Mouse (Mus musculus): ENCODE measurements at regions not wholly inside any gene's neighbourhood (a gene's known extent, or its start where the extent isn't known, plus 50 kb on each side); places are given as distances from the start of the nearest gene placed in this dataset.
A peak's percentile ranks its signal among the peaks of the same experiment; 100 is the strongest.
"Not testable (repeated sequence)": the region's sequence is repeated elsewhere in the genome, so short reads cannot be mapped to it uniquely, and the experiment has no call there.

GRCm38 (mm10) chrX:103532620-103533199 lies 97.7 kb upstream of the Zcchc13 start:
- peak; percentile 42 for DNase-seq

DNA sequence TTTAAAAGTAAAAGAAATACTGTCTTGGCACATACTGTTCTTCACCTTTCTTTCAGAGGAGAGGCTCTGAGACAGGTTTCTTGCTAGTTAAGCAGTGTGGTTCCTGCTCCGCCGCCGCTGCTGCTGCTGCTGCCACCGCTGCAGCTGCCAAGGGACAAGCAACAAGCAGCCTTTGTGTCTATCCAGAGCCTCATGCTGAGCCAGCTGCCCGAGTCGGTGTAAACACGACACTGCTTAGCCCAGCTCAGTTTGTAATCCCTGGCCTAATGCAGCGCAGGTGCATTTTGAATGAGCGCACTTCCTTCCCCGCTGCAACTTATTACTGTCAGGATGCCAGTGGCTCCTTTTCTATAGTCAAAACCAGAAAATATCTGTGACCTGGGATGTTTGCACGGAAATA lies 97.1 kb upstream of the Zcchc13 start:
- no peak for DNase-seq

GRCm38 (mm10) chrX:103533831-103534230 lies 96.6 kb upstream of the Zcchc13 start:
- no peak for DNase-seq

DNA sequence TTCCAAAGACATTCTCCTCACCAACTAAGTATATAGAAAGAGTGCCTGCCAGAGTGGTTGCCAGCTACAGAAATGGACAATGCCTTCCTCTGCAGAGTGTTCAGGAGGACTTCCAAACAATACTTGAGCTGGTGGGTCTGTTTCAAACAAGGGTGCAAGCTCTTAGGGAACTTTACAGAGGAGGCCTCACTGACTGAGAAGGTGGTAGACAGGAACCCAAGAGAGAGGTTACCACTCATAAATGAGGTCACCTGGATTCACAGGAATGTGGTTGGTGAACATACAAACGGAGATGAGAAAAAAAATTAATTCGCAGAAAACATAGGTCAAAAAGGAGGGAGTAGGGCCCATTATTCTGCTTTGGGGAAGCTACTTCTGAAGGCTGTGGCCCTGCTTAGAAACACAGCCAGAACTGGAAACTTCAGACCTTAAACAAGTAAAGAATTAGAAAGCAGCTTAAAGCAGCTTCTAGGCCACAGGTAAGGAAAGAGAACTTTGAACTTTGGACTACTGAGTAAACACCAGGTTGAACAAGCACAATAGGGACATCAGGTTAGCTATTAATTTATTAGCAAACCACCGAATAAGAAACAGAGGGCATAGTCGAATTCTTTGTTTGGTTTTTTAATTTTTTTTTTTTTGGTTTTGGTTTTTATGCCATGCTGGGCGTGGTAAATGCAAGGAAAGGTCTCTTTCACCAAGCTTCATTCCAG lies 83.7 kb upstream of the Zcchc13 start:
- DNase-seq, result no peak

- DNase-seq, result peak; percentile 15
Measured at GRCm38 (mm10) chrX:103551304-103551703, 79.1 kb upstream of the Zcchc13 start.

- no peak for DNase-seq
Measured at GRCm38 (mm10) chrX:103553196-103553595, 77.2 kb upstream of the Zcchc13 start.

DNA sequence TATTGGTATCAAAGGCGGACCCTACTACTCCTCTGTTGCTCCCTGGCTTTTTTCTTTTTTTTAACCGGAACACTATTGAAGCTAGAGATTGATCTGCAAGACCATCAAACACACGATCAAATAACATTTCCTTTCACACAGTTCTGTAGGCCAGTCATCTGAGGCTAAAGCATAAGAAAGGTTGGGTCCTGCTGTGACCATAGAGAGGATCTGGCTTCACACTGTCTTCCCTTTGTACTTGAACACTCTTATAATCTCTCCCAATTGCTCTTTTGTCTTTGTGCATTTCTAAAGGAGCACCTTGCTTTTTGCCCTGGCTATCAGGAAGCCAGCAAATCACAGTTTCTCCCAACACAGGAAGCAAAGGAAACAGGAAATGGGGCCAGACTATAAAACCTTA lies 76.8 kb upstream of the Zcchc13 start:
- DNase-seq, result no peak

DNA sequence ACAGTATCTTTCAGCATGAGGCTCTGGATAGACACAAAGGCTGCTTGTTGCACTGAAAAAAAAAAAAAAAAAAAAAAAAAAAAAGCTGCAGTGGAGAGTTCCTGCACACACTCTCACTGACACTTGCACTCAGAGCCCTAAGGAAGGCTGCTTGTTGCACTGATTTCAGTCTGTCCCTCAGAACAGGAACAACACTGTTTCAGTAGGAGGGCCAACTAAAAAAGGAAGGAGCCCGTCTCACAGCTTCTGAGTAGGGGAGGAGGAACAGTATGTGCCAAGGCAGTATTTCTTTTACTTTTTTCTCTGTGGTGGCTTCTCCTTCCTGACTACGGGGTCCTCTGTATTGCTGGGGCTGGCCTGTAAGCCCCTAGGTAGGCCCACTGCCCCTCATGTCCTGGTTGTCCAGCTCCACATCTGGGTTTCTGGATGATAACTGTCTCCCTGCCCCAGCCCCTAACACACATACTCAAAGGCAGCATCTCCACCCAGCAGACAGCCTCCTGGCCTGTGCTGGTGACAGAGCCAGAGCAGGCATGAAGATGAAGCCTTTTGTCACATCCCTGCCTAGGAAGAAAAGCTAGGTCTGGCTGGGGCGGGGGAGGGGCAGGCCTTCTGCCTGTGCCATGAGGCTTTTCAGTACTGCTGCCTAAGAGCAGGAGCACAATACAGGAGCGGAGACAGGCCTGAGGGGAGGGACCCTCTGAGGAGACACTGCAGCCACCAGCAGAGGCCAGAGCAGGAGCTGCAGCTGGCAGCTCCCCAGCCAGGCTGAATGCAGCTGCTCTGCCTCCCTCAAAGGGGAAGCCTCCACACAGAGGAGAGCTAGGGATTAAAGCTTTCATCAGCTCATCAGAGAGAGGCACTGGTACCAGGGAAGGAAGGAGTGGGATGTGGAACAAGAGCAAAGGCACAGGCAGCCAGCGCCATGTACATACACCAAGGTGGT lies 75.1 kb upstream of the Zcchc13 start:
- DNase-seq, result not testable (repeated sequence)

DNA sequence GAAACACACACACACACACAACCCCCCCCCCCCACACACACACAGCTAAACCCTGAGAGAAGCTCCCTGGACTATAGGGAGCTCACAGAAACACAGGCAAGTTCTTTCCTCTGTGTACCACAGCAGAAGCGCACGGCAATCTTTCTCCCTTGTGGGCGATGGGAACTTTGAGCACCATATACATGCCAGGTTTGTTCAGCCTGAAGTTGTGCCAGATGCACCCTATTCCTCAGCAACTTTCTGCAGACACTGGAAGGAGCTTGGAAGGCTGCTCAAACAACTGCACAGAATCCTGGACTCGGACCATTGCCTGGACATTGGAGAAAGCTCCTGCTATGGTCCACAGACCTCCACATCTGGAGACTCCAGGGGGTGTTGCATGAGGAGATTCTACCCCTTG lies 74.3 kb upstream of the Zcchc13 start:
- DNase-seq, result no peak

GRCm38 (mm10) chrX:103556681-103557490 lies 73.5 kb upstream of the Zcchc13 start:
- no peak for DNase-seq

- peak; percentile 24 for DNase-seq
Measured at GRCm38 (mm10) chrX:103557496-103557895, 72.9 kb upstream of the Zcchc13 start.

DNA sequence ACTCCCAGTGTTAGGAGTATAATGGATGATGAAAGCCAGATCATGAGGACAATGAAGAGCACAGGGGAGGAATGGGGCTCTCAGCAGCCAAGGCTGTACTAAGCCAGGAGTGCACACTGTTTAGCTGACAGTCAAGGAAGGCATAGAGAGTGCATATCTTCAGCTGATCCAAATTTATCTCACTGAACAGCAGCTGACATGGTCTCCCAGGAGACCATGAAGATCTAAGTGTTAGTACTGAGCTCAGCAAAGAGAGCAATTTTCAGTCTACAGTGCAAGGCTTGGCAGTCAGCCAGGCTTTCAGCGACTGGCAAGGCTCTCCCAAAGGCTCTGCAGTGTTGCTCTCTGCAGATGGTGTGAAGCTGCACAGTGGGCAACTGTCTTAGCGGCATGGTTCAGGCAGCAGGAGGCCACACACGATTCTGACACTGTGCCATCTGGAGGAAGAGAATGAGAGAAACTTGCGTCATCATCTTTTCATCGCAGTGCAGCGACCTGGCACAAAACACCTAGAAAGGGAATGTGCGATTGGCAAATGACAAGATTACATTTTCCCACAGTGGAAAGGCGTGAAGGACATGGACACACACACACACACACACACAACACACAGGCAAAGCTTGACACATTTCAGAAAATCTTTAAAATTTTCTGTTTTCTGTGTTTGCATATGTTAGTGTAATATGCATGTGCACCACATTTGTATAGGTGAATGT lies 66.7 kb upstream of the Zcchc13 start:
- peak; percentile 74 for DNase-seq

DNA sequence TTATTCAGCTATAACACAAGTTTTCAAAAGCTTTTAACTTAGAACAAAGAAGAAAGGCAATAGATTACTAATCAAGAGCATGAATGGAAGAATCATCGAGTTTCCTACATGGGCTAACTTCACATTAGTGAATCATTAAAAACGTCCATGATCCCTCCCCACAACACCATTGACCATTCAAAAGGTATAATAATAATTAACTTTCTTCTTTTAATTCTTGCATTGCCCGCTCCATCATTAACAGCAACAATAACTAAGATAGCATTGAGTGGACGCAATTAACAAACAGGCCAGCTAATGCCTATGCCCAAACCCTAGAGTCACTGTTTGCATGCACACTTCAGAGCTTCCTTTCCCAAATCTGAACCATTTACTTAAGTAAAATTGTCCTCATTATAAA lies 57.0 kb upstream of the Zcchc13 start:
- no peak for DNase-seq

- DNase-seq, result no peak
Measured at GRCm38 (mm10) chrX:103579484-103579883, 50.9 kb upstream of the Zcchc13 start.

Small RNAs in the stretch of these regions (microRNA-seq; reads per million reads assigned to microRNA genes)
- 0 reads per million in 2 experiments for gene Mir374b
- gene Mir374c, result 0 reads per million in 2 experiments
- 400 to 423 reads per million in 2 experiments for gene Mir421

All from adrenal gland, postnatal 14 days (tissue).